Mouse (Mus musculus): ENCODE measurements around the gene Zzef1. TPM values are rescaled to one million over a fixed set of nuclear protein-coding genes. Genes with fewer than 3 reads are reported as not detected.

Gene Zzef1
- polyA plus RNA-seq, 1 experiment from 2014 or later, result 13.0 TPM

DNA sequence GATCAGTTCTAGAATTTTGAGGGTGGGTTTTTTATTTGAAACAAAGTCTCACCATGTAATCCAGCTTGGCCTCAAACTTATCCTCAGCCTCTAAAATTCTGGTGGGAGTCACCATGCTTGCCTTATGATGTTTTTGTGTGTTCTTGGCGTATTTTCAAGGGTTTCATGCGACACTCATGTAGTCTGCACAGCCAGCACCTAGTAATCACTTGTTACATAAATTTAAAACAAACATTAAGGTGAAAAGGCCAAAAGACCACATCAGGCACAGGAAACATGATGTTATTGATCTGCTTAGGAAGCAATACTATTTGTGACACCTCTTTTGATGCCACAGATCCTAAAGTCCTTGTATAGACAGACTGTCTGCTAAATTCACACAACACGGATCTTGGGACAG, 33.8 kb downstream of the Zzef1 start:
- Histone ChIP-seq H3K79me2 (ENCODE audit: inconsistent target) (no peaks in the 10 kb centered on the region), H3K36me3 (ENCODE audit: inconsistent target) (peaks cover 79% of the 10 kb centered on the region), H3K27ac (no peak overlapping the region), H3K4me3 (ENCODE audit: inconsistent target) (no peak overlapping the region)
- 100% methylated on average over 3 of the region's 3 CpGs for WGBS (ENCODE audit: missing documents)

DNA sequence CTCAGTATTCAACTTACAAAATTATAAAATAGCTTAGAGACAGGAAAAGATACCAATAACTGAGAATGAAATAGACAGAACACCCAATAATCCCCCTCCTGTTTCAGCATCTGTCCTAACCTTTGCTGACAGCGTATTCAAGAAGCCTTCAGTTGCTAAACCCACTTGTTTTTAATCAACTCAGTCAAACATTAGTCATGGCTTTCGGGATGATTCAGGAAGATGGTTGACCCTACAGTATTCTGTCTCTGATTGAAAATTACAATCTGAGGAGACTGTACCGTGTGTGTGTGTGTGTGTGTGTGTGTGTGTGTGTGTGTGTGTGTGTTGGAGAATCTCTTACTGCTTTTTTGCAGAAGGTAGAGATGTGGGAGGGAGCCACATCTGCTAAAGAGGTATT, 46.7 kb downstream of the Zzef1 start:
- Histone ChIP-seq H3K27ac (no peak overlapping the region), H3K4me3 (ENCODE audit: inconsistent target) (no peak overlapping the region), H3K36me3 (ENCODE audit: inconsistent target) (peaks cover 26% of the 10 kb centered on the region; the same call in 1 of the 2 replicates), H3K79me2 (ENCODE audit: inconsistent target) (no peaks in the 10 kb centered on the region)
- 94% methylated on average over 3 of the region's 3 CpGs for WGBS (ENCODE audit: missing documents)

- Histone ChIP-seq H3K27ac (no peak overlapping the region), H3K36me3 (ENCODE audit: inconsistent target) (peaks cover 32% of the 10 kb centered on the region), H3K4me3 (ENCODE audit: inconsistent target) (no peak overlapping the region), H3K79me2 (ENCODE audit: inconsistent target) (no peaks in the 10 kb centered on the region)
Measured at GRCm38 (mm10) chr11:72843576-72843975, 47.5 kb downstream of the Zzef1 start.

DNA sequence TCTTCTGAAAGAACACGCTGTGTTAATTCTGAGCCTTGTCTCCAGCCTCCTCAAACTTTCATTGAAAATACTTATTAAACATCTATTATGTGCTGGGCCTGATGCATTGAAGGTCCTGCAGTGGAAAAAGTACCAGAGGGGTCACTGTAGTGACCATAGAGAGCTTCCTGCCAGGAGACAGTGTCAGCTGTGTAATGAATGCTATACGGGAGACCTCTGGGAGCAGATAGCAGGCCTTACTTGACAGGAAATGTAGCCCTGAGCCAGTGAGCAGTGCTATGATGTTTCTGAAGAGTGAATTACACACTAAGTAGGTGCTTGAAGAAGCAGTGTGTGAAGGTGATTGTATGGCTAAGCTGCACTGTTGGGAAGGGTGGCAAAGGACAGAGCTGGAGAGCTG, 49.5 kb downstream of the Zzef1 start:
- Histone ChIP-seq H3K27ac (no peak overlapping the region), H3K4me3 (ENCODE audit: inconsistent target) (no peak overlapping the region), H3K36me3 (ENCODE audit: inconsistent target) (peaks cover 36% of the 10 kb centered on the region), H3K79me2 (ENCODE audit: inconsistent target) (no peaks in the 10 kb centered on the region)
- WGBS (ENCODE audit: missing documents), result 94% methylated on average over 2 of the region's 2 CpGs

GRCm38 (mm10) chr11:72846685-72847084, 50.7 kb downstream of the Zzef1 start:
- H3K79me2 ChIP-seq (ENCODE audit: inconsistent target), result no peaks in the 10 kb centered on the region
- no peak overlapping the region for H3K27ac ChIP-seq
- H3K4me3 ChIP-seq (ENCODE audit: inconsistent target), result no peak overlapping the region
- peaks cover 41% of the 10 kb centered on the region for H3K36me3 ChIP-seq (ENCODE audit: inconsistent target)

DNA sequence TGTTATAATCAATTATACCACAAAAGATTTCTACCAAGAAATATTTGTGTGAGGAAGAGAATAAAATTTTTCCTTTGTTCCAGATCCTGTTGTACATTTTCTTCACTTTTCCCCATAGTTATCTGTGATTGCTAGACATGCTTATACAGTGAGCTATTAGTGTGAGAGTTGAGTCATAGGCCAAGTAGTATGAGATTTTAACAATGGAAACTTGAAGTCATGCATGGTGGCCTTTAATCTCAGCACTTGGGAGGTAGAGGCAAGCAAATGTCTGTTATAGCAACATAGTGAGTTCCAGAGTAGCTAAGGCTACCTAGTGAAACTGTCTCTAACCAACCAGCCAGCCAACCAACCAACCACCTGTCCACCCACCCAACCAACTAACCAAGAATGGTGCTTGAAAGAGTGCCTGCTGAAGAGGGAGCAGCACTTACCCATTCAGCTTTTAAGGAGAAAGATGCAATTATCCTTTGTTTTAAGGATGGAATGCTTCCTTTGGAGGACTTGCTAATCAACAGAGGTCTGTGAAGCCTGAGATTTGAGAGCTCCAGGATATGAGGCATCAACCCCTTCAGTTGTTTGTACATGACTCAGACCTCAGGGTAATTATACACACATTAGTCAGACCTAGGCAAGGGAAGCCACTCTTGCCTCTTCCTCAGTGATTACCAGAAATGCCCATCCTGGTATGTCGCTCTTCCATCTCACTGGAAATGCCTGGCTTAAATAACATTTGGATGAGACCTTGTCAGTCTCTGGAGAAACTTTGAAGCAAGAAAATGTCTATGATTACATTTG, 52.0 kb downstream of the Zzef1 start:
- peaks cover 53% of the 10 kb centered on the region for H3K36me3 ChIP-seq (ENCODE audit: inconsistent target)
- H3K27ac ChIP-seq, result no peak overlapping the region
- WGBS (ENCODE audit: missing documents), result 100% methylated on average over 1 of the region's 1 CpGs

DNA sequence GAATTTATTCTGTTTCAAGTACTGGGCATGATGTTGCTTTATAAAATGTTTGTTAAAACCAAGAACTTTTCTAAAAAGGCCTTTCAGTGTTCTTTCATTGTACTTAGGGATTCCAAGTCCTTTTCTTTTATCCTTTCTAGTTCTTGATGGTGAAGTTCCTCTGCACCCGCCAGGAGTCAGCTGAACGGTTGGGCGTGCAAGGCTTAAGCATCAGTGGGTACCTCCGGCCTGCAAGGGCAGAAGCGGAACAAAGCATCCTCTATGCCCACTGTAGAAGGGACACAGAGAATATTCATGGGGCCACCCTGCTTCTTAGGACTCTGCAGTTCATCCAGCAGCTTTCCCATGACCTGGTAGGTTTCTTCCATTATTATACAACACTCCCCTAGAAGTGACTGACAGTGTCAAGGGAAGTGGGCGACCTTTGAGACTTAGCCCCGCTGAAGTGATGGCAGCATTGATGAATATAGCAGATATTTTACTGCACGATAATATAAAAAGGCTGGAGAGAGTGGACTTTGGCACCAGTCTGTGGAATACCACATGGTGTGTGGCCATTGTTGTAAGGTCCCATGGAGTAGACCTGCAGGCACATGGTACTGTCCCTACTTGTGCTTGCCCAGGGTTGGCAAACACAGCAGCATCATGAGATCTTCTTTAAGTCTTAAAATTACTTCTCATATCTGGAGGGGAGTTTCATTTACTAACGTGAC, 54.5 kb downstream of the Zzef1 start:
- H3K4me3 ChIP-seq (ENCODE audit: inconsistent target), result no peak overlapping the region
- peaks cover 63% of the 10 kb centered on the region for H3K36me3 ChIP-seq (ENCODE audit: inconsistent target)
- no peak overlapping the region for H3K27ac ChIP-seq
- no peaks in the 10 kb centered on the region for H3K79me2 ChIP-seq (ENCODE audit: inconsistent target)
- WGBS (ENCODE audit: missing documents), result 94% methylated on average over 9 of the region's 9 CpGs

More for the DNA sequence above, 52.0 kb downstream of the Zzef1 start:
- Histone ChIP-seq H3K79me2 (ENCODE audit: inconsistent target) (no peaks in the 10 kb centered on the region), H3K4me3 (ENCODE audit: inconsistent target) (no peak overlapping the region)

DNA sequence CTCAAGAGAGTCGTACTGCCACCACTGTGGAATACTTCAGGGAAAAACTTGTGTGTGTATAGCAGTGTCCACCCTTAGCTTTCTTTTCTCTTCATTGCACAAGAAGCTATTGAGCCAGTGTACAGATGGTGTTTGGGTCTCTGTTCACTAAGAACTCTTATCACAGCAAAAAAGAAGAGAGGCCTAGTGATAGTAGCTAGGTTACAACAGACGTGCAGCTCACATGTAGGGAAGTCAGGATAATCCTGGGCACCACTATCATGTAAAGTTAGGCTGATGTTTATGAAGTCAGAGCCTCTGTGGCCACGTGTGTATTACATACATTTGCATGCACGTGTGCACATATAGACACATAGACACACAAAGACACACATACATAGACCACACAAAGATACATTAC, 55.2 kb downstream of the Zzef1 start:
- H3K4me3 ChIP-seq (ENCODE audit: inconsistent target), result no peak overlapping the region
- no peaks in the 10 kb centered on the region for H3K79me2 ChIP-seq (ENCODE audit: inconsistent target)
- 98% methylated on average over 4 of the region's 4 CpGs for WGBS (ENCODE audit: missing documents)
- H3K36me3 ChIP-seq (ENCODE audit: inconsistent target), result peaks cover 65% of the 10 kb centered on the region
- H3K27ac ChIP-seq, result no peak overlapping the region

- H3K79me2 ChIP-seq (ENCODE audit: inconsistent target), result no peaks in the 10 kb centered on the region
- H3K4me3 ChIP-seq (ENCODE audit: inconsistent target), result no peak overlapping the region
- H3K36me3 ChIP-seq (ENCODE audit: inconsistent target), result peaks cover 72% of the 10 kb centered on the region
- 88% methylated on average over 1 of the region's 1 CpGs for WGBS (ENCODE audit: missing documents)
- H3K27ac ChIP-seq, result no peak overlapping the region
Measured at GRCm38 (mm10) chr11:72852122-72852521, 56.1 kb downstream of the Zzef1 start.

- H3K4me3 ChIP-seq (ENCODE audit: inconsistent target), result no peak overlapping the region
- WGBS (ENCODE audit: missing documents), result 97% methylated on average over 4 of the region's 4 CpGs
- no peak overlapping the region for H3K27ac ChIP-seq
- H3K79me2 ChIP-seq (ENCODE audit: inconsistent target), result no peaks in the 10 kb centered on the region
- H3K36me3 ChIP-seq (ENCODE audit: inconsistent target), result peaks cover 73% of the 10 kb centered on the region
Measured at GRCm38 (mm10) chr11:72853086-72853485, 57.1 kb downstream of the Zzef1 start.

DNA sequence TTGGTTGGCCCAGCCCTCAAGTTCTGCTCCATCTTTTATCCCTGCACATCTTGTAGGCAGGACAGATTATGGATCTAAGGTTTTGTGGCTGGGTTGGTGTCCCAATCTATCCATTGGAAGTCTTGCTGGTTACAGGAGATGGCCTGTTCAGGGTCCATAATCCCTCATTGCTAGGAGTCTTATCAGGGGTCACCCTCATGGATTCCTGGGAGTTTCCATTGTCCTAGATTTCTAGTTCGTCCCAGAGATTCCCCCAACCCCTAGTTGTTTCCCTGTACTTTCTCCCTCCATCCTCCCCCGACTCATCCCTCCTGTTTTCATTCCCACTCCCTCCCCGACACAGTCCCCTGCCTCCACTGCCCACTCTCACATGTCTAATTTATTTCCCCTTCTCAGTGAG, 58.2 kb downstream of the Zzef1 start:
- 100% methylated on average over 3 of the region's 3 CpGs for WGBS (ENCODE audit: missing documents)
- Histone ChIP-seq H3K79me2 (ENCODE audit: inconsistent target) (no peaks in the 10 kb centered on the region), H3K36me3 (ENCODE audit: inconsistent target) (peaks cover 72% of the 10 kb centered on the region), H3K27ac (no peak overlapping the region), H3K4me3 (ENCODE audit: inconsistent target) (no peak overlapping the region)

DNA sequence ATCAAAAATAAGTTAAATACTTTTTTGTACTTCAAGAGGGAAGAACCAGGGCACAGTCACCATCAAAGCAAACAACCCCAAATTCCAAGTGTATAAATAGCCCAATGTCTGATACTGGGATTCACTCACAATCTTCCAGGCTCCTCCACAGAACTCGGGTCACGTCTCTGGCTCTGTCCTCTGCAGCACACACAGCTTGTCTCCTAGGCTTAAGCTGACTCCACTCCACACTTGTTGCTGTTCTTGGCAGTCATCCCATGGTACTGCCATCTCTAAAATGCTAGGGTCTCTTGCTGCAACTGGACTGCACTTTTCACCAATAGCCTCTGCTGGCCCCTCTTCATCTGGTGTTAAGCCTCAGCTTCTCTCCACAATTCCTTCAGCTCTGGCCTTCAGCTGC, 60.7 kb downstream of the Zzef1 start:
- H3K36me3 ChIP-seq (ENCODE audit: inconsistent target), result peaks cover 79% of the 10 kb centered on the region
- 96% methylated on average over 2 of the region's 2 CpGs for WGBS (ENCODE audit: missing documents)

DNA sequence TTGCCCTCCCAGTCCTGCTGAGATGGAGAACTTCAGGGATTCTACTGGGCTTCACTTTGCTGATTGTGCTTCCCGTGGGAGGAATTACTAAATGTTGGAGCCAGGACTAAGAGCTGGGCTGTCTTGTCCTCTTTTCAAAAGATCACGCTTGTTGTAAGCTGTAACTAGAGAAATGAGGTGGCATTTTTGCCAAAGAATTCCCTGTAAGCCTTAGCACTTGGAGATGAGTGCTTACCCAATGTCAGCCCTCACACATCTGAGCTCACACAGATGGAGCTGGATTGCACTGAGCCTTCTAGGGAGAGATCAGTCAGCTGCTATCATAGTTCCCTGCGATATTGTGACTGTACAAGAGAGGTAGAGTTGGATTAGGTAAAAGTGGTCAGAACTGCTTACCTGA, 65.2 kb downstream of the Zzef1 start:
- 97% methylated on average over 3 of the region's 3 CpGs for WGBS (ENCODE audit: missing documents)
- no peak overlapping the region for H3K4me3 ChIP-seq (ENCODE audit: inconsistent target)
- peaks cover 80% of the 10 kb centered on the region; the same call in 1 of the 2 replicates for H3K36me3 ChIP-seq (ENCODE audit: inconsistent target)
- no peaks in the 10 kb centered on the region for H3K79me2 ChIP-seq (ENCODE audit: inconsistent target)
- H3K27ac ChIP-seq, result no peak overlapping the region

More for the DNA sequence above, 60.7 kb downstream of the Zzef1 start:
- Histone ChIP-seq H3K4me3 (ENCODE audit: inconsistent target) (no peak overlapping the region), H3K79me2 (ENCODE audit: inconsistent target) (no peaks in the 10 kb centered on the region), H3K27ac (no peak overlapping the region)

- Histone ChIP-seq H3K27ac (no peak overlapping the region), H3K79me2 (ENCODE audit: inconsistent target) (no peaks in the 10 kb centered on the region), H3K36me3 (ENCODE audit: inconsistent target) (peaks cover 86% of the 10 kb centered on the region), H3K4me3 (ENCODE audit: inconsistent target) (no peak overlapping the region)
- 69% methylated on average over 7 of the region's 7 CpGs for WGBS (ENCODE audit: missing documents)
Measured at GRCm38 (mm10) chr11:72866446-72866845, 70.4 kb downstream of the Zzef1 start.

GRCm38 (mm10) chr11:72872061-72872460, 76.0 kb downstream of the Zzef1 start:
- Histone ChIP-seq H3K36me3 (ENCODE audit: inconsistent target) (peaks cover 80% of the 10 kb centered on the region), H3K4me3 (ENCODE audit: inconsistent target) (no peak overlapping the region), H3K79me2 (ENCODE audit: inconsistent target) (no peaks in the 10 kb centered on the region), H3K27ac (no peak overlapping the region)
- 100% methylated on average over 1 of the region's 1 CpGs for WGBS (ENCODE audit: missing documents)
